Mouse (Mus musculus) lung, adult 2 months (tissue): ENCODE measurements at regions not wholly inside any gene's neighbourhood (a gene's known extent, or its start where the extent isn't known, plus 50 kb on each side); places are given as distances from the start of the nearest gene placed in this dataset.

Source experiments
- DNase-seq: peaks from one replicate; pipeline ENCODE4 v3.0.0; 2022
- H3K4me1 ChIP-seq: fragments of 200-500 bp; 2 replicates; pipeline ENCODE4 v1.6.1; 2011; ENCODE audit warnings: low read length; ENCODE audit not compliant: control insufficient read depth, insufficient read depth
- H3K4me3 ChIP-seq: fragments of 200-500 bp; replicated peaks from 2 replicates; pipeline ENCODE3; 2011; ENCODE audit warnings: low read depth, mild to moderate bottlenecking, control low read depth, low read length; ENCODE audit errors: extremely low read depth
- CTCF ChIP-seq: fragments of 200-500 bp; IDR thresholded peaks from 2 replicates; pipeline ENCODE4 v1.5.1; 2011; ENCODE audit warnings: mild to moderate bottlenecking, low read length, control low read depth; ENCODE audit not compliant: insufficient read depth
- POLR2A ChIP-seq: fragments of 200-500 bp; IDR thresholded peaks from 2 replicates; pipeline ENCODE4 v1.6.1; 2011; ENCODE audit warnings: low read depth, mild to moderate bottlenecking, control low read depth, low read length, borderline replicate concordance; ENCODE audit errors: extremely low read depth
- WGBS: fragments of 180-500 bp; shearing (Covaris S2); methylation state at CpG from one replicate; pipeline ENCODE4 v1.1.7; 2018; 5-methylcytosine and 5-hydroxymethylcytosine counted together

- DNase-seq, result no peak
- WGBS, result 51% methylated on average over 7 of the region's 7 CpGs
- no peak for TF ChIP-seq POLR2A
- TF ChIP-seq CTCF, result no peak
- H3K4me1 ChIP-seq, result no peaks in the 10 kb centered on the region
- no peak overlapping the region for H3K4me3 ChIP-seq
Measured at GRCm38 (mm10) chr16:24313544-24314326, 79.6 kb upstream of the Lpp start.

GRCm38 (mm10) chr16:24305391-24305790 is 87.9 kb upstream of the Lpp start:
- WGBS, result 91% methylated on average over 1 of the region's 1 CpGs
- no peak overlapping the region for H3K4me3 ChIP-seq
- no peak for DNase-seq
- TF ChIP-seq POLR2A (no peak), CTCF (no peak)
- H3K4me1 ChIP-seq, result no peaks in the 10 kb centered on the region; the same call in 1 of the 2 replicates

GRCm38 (mm10) chr16:24296790-24297189 is 96.5 kb upstream of the Lpp start:
- no peak overlapping the region for H3K4me3 ChIP-seq
- H3K4me1 ChIP-seq, result no peaks in the 10 kb centered on the region
- no peak for DNase-seq
- 31% methylated on average over 3 of the region's 3 CpGs for WGBS
- TF ChIP-seq POLR2A (no peak), CTCF (no peak)

GRCm38 (mm10) chr16:24295626-24296440 is 97.5 kb upstream of the Lpp start:
- TF ChIP-seq POLR2A (no peak), CTCF (no peak)
- no peak for DNase-seq
- 63% methylated on average over 7 of the region's 7 CpGs for WGBS
- Histone ChIP-seq H3K4me3 (no peak overlapping the region), H3K4me1 (no peaks in the 10 kb centered on the region)

GRCm38 (mm10) chr16:24284215-24284614 is 109.1 kb upstream of the Lpp start:
- WGBS, result 28% methylated on average over 3 of the region's 3 CpGs
- no peak for DNase-seq
- no peak for TF ChIP-seq POLR2A
- no peak for TF ChIP-seq CTCF
- Histone ChIP-seq H3K4me1 (no peaks in the 10 kb centered on the region; the same call in 1 of the 2 replicates), H3K4me3 (no peak overlapping the region)

- Histone ChIP-seq H3K4me1 (no peaks in the 10 kb centered on the region; the same call in 1 of the 2 replicates), H3K4me3 (no peak overlapping the region)
- peak; percentile 56 for DNase-seq
- WGBS, result 19% methylated on average over 6 of the region's 6 CpGs
- TF ChIP-seq CTCF (peak; percentile 52; the same call in 1 of the 2 replicates), POLR2A (0 out of 2 replicates have a peak, but pooled peaks have one; percentile 0)
Measured at GRCm38 (mm10) chr16:24282194-24282683, 111.1 kb upstream of the Lpp start.

- 81% methylated on average over 5 of the region's 5 CpGs for WGBS
- no peaks in the 10 kb centered on the region; the same call in 1 of the 2 replicates for H3K4me1 ChIP-seq
- TF ChIP-seq POLR2A (no peak), CTCF (no peak)
- H3K4me3 ChIP-seq, result no peak overlapping the region
- no peak for DNase-seq
Measured at GRCm38 (mm10) chr16:24281561-24281960, 111.7 kb upstream of the Lpp start.

- DNase-seq, result no peak
- no peak for TF ChIP-seq CTCF
- TF ChIP-seq POLR2A, result no peak
- H3K4me1 ChIP-seq, result no peaks in the 10 kb centered on the region; the same call in 1 of the 2 replicates
- H3K4me3 ChIP-seq, result no peak overlapping the region
- WGBS, result 89% methylated on average over 7 of the region's 7 CpGs
Measured at GRCm38 (mm10) chr16:24277857-24278256, 115.5 kb upstream of the Lpp start.

GRCm38 (mm10) chr16:24262701-24263100 is 130.6 kb upstream of the Lpp start:
- Histone ChIP-seq H3K4me1 (no peaks in the 10 kb centered on the region; the same call in 1 of the 2 replicates), H3K4me3 (no peak overlapping the region)
- 91% methylated on average over 6 of the region's 6 CpGs for WGBS
- TF ChIP-seq CTCF (no peak), POLR2A (no peak)
- DNase-seq, result no peak

- TF ChIP-seq POLR2A (no peak), CTCF (no peak)
- Histone ChIP-seq H3K4me3 (no peak overlapping the region), H3K4me1 (no peaks in the 10 kb centered on the region)
- DNase-seq, result no peak
- WGBS, result 65% methylated on average over 3 of the region's 3 CpGs
Measured at GRCm38 (mm10) chr16:24259711-24260230, 133.5 kb upstream of the Lpp start.
